Mouse (Mus musculus) kidney, postnatal 4 days (tissue): ENCODE data around the gene Gp1ba.

Source experiments
- DNase-seq, 2 experiments: peaks; one replicate each; pipeline ENCODE4 v3.0.0; 2021; ENCODE audit warnings: mixed read lengths in 2 of 2

Gp1ba gene

DNA sequence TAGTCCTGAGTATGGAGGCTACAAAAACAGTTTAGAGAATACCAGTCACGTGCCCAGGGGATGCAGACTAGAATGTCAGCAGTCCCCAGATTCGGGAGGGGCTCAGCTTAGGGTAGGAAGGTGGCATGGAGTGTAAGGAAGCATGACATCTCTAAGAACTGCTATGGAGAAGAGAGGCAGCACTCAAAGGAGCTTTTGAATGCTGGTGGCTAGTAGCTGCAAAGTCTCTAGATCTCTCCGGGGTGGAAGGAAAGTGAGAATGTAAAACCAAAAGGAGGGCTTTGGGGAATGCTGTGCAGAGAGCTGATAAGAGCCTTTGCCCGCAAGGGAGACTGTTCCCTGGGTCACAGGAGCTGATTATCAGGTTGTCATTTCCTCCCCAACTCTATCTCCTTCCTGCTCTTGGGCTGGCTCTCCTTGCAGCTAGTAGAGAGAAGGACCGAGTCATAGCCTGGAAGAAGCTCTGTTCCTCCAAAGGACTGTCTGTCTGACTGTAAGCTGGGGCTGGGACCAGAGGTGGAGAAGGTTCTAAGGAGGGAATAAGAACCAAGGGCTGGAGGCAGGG is at the start of gene Gp1ba:
TSS of gene Gp1ba (plus strand) at position 409 of the 565 bp plus-strand sequence.
- no peak for DNase-seq

DNA sequence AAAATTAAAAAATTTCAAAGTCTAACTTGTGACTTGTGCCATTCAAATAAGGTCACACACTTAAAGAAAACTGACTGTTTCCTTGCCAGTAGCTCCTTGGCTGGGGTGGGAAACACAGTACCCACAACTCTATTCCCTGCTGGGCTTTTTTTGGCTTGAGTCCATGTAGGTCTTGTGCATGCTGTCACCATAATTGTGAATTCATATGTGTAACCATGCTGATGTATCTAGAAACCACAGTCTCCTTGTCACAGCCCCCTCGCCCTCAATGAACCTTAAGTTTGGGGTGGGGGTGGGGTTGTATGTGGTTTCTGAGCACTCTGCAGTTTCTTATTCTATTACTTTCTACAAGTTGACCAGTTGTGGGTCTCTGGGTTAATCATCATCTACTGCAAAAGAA is 47.2 kb upstream of the Gp1ba start:
- DNase-seq = no peak

DNA sequence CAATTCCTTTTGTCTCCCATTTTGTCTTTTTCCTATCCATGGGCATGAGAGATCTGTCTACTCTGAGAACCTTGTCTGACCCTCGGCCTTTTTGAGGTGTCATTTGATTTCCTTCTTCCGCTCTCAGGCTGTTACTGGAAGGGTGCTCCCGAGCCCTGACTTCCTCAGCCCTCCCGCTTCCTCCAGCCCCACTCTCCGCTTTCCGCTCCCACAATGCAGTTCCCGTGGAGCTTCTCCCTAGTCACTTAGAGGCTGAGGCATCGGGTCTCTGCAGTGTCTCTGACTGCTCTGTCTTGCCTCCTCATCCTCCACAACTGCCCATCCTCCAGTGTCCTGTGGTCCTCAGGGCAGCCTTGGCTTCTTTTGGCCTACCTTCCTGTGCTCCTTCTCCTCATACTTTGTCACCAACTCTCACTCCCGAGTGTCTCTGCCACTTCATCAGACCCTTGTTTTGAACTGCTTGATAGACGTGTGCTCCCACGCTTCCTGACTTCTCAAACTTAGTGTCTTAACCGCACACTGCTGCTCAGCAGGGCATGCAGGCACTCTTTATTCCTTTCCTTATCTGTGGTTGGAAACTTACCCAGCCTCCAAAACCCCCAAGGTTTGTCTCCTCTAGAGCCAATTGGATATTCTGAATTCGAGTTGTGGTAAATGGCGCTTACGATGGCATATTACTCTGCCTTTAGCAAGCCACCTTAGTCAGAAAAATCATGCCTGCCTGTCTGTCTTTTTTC is 44.5 kb upstream of the Gp1ba start:
- DNase-seq = peak in 1 of 2 experiments; percentile 37

GRCm38 (mm10) chr11:70595638-70596037 is 43.3 kb upstream of the Gp1ba start:
- DNase-seq = no peak

GRCm38 (mm10) chr11:70596094-70596493 is 42.8 kb upstream of the Gp1ba start:
- DNase-seq = no peak

DNA sequence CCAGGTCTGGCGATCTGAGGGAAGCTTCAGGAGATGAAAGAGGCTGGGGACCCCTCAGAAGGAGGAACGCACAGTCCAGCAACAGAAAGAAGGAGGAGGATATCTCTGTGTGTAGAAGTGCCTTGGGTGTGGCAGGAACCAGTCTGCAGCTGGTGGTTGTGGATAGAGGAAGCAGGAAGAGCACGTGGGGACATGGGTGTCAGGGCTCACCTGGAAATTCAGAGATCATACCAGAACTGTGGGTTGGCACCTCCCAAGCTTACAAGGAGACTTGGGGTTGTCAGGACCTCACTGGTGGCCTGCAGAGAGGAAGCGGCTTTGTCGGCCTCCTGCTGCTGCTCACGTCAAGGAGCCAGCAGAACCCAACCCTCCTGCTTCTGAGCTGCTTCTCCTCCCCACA is 41.6 kb upstream of the Gp1ba start:
- no peak for DNase-seq

GRCm38 (mm10) chr11:70598451-70598953 is 40.4 kb upstream of the Gp1ba start:
- DNase-seq = no peak

GRCm38 (mm10) chr11:70605024-70605566 is 33.8 kb upstream of the Gp1ba start:
- peak; percentile 86 to 88 for DNase-seq

GRCm38 (mm10) chr11:70606717-70607116 is 32.2 kb upstream of the Gp1ba start:
- no peak for DNase-seq

DNA sequence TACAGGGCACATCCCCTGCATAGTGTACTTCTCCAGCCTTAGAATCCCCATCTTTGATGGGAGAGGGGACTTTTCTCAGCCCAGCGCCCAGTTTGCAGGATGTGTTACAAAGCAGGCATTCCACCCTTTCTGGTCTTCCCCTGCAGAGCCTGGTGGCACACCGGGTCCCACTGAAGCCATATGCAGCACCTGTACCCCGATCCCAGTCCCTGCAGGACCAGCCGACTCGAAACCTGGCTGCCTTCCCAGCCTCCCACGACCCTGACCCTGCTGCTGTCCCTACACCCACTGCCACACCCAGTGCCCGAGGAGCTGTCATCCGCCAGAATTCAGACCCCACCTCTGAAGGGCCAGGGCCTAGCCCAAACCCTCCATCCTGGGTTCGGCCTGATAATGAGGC is 31.3 kb upstream of the Gp1ba start:
- DNase-seq = no peak

DNA sequence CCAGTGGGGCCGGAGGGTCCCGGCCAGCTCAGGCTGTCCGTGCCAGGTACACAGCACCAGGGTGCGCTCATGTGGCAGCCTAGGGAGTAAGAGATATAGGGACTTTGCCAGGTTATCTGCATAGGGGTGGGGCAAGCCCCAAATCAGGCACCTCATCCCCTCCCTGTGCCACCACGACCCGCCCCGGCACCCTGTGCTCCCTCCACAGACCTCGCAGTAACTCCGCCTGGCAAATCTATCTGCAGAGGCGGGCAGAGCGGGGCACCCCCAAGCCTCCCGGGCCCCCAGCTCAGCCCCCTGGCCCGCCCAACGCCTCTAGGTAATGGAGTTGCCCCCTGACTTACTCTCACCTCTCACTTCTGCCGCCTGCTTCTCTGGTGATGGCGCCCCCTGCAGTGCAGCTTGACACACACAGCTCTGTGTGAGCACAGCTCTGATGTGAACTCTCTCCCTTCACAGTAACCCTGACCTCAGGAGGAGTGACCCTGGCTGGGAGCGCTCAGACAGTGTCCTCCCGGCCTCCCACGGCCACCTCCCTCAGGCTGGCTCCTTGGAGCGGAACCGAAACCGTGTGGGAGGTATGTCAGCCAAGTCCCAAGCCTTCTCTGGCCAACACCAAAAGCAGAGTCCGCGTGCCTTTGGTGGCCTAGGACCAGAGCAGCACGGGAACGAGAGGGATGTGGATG is 30.4 kb upstream of the Gp1ba start:
- DNase-seq = peak; percentile 78 to 84

- DNase-seq = no peak
Measured at GRCm38 (mm10) chr11:70610752-70611151, 28.2 kb upstream of the Gp1ba start.

GRCm38 (mm10) chr11:70612505-70612904 is 26.4 kb upstream of the Gp1ba start:
- DNase-seq = peak in 1 of 2 experiments; percentile 36

DNA sequence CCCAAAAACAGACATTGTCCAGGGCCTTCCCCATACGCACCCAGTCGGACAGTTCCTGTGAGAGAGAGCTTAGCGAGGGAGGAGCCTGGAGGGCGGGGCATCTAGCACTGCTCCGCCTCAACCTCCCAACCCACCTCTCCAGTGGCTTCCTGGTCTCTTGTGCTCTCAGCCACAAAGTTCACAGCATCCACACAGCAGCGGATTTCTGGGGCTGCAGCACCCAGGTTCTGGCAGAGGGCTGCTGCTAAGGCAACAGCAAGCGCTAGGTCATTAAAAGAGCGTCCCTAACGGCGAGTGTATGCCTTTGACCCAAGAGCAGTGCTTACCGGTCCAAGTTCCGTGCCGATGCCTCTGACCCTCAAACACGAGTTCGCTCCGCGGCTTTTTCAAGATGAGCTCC is 23.8 kb upstream of the Gp1ba start:
- peak; percentile 79 to 86 for DNase-seq

- DNase-seq = no peak
Measured at GRCm38 (mm10) chr11:70615516-70616093, 23.3 kb upstream of the Gp1ba start, which contains the start of gene 4930544D05Rik. TSS of gene 4930544D05Rik (plus strand) at chr11:70615848.

- no peak for DNase-seq
Measured at GRCm38 (mm10) chr11:70619101-70619500, 19.8 kb upstream of the Gp1ba start, which contains the start of gene Chrne. TSS of gene Chrne (minus strand) at chr11:70619216.

GRCm38 (mm10) chr11:70621972-70622814 is 16.7 kb upstream of the Gp1ba start:
- no peak for DNase-seq

GRCm38 (mm10) chr11:70623053-70623742 is 15.7 kb upstream of the Gp1ba start:
- DNase-seq = no peak

DNA sequence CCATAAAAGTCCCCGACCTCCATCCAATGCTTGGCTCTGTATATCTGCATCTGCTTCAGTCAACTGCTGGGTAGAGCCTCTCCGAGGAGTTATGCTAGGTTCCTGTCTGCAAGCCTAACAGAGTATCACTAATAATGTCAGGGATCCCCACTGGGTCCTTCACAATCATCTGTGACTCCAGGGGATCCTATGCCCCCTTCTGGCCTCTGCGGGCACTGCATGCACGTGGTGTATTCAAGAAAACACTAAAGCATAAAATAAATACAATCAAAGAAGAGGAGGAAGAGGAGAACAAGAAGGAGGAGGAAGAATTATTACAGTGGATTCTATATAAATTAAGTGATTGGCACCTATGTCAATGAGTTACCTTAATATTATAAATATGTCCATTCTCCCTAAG is 13.4 kb upstream of the Gp1ba start:
- DNase-seq = peak; percentile 80 to 83

DNA sequence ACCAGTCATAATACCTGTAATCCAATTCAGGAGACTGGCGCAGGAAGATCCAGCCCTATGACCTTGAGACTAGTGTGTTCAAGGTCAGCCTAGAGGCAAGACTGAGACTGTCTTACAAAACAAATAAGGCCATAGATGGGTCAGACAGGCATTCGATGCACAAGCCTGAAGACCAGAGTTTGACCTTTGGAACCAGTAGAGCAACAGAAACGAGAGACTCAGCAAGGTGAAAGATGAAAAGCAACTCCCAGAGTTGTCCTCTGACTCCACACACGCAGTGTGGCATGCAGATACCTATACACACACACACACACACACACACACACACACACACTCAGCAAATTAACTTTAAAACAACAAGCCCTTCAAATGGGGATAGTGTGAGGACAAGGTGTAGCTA is 12.0 kb upstream of the Gp1ba start:
- no peak for DNase-seq

DNA sequence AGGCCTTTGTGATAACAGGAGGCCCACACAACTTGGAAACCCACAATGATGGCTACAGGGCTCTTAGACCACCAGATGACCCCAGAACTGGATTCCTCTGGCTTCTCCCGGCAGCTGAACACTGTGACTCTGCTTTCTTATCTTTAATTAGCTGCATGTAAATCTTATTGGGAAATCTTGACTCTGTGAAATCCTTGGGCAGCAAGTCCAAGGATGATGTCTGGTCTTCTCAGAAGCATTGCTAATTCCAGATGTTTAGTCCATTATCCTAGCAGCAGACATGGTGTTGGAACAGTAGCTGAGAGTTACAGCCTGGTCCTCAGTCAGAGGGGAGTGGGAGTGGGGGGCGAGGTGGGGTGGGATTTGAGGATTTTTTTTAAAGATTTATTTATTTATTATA is 10.5 kb upstream of the Gp1ba start:
- no peak for DNase-seq
